Mouse (Mus musculus): ENCODE measurements around the gene Tlr13. TPM values are rescaled to one million over a fixed set of nuclear protein-coding genes. Genes with fewer than 3 reads are reported as not detected.

The Tlr13 gene
- not detected in 2 replicates for total RNA-seq (2014; fragmentation: Nextera tagmentation)
- 0.50 and 0.99 TPM in 2 replicates for total RNA-seq (2017)

- no peak for ATAC-seq (replicated peaks; ENCODE audit: low FRiP score, low TSS enrichment, poor library complexity, severe bottlenecking)
These were observed at the start of gene Tlr13 for GRCm38 (mm10) chrX:106142936-106143335. Gene Tlr13, plus strand, starts transcription at chrX:106143204.

- 0 out of 2 replicates have a peak, but pooled peaks have one; percentile 55 for ATAC-seq (replicated peaks; ENCODE audit: low FRiP score, low TSS enrichment, poor library complexity, severe bottlenecking)
These were observed 37.5 kb upstream of the Tlr13 start for GRCm38 (mm10) chrX:106105464-106105863.

- ATAC-seq (replicated peaks; ENCODE audit: low FRiP score, low TSS enrichment, poor library complexity, severe bottlenecking) = no peak
These were observed 29.1 kb upstream of the Tlr13 start for GRCm38 (mm10) chrX:106113881-106114280.

- ATAC-seq (replicated peaks; ENCODE audit: low FRiP score, low TSS enrichment, poor library complexity, severe bottlenecking) = no peak
These were observed 28.3 kb upstream of the Tlr13 start for GRCm38 (mm10) chrX:106114674-106115073.

- no peak for ATAC-seq (replicated peaks; ENCODE audit: low FRiP score, low TSS enrichment, poor library complexity, severe bottlenecking)
These were observed 20.2 kb upstream of the Tlr13 start for GRCm38 (mm10) chrX:106122823-106123222.

- no peak for ATAC-seq (replicated peaks; ENCODE audit: low FRiP score, low TSS enrichment, poor library complexity, severe bottlenecking)
These were observed 14.7 kb upstream of the Tlr13 start for GRCm38 (mm10) chrX:106128283-106128682.

- no peak for ATAC-seq (replicated peaks; ENCODE audit: low FRiP score, low TSS enrichment, poor library complexity, severe bottlenecking)
These were observed 13.1 kb upstream of the Tlr13 start for GRCm38 (mm10) chrX:106129877-106130276.

GRCm38 (mm10) chrX:106134916-106135315, 8.1 kb upstream of the Tlr13 start:
- no peak for ATAC-seq (replicated peaks; ENCODE audit: low FRiP score, low TSS enrichment, poor library complexity, severe bottlenecking)

GRCm38 (mm10) chrX:106135484-106135883, 7.5 kb upstream of the Tlr13 start:
- ATAC-seq (replicated peaks; ENCODE audit: low FRiP score, low TSS enrichment, poor library complexity, severe bottlenecking) = no peak

GRCm38 (mm10) chrX:106135916-106136575, 7.0 kb upstream of the Tlr13 start:
- peak; percentile 59 for ATAC-seq (replicated peaks; ENCODE audit: low FRiP score, low TSS enrichment, poor library complexity, severe bottlenecking)

- no peak for ATAC-seq (replicated peaks; ENCODE audit: low FRiP score, low TSS enrichment, poor library complexity, severe bottlenecking)
These were observed 3.5 kb upstream of the Tlr13 start for GRCm38 (mm10) chrX:106139309-106140070.

- no peak for ATAC-seq (replicated peaks; ENCODE audit: low FRiP score, low TSS enrichment, poor library complexity, severe bottlenecking)
These were observed 5.2 kb downstream of the Tlr13 start for GRCm38 (mm10) chrX:106148185-106148584.

GRCm38 (mm10) chrX:106149460-106149859, 6.5 kb downstream of the Tlr13 start:
- ATAC-seq (replicated peaks; ENCODE audit: low FRiP score, low TSS enrichment, poor library complexity, severe bottlenecking) = no peak

GRCm38 (mm10) chrX:106154180-106154586, 11.2 kb downstream of the Tlr13 start:
- peak; percentile 96 for ATAC-seq (replicated peaks; ENCODE audit: low FRiP score, low TSS enrichment, poor library complexity, severe bottlenecking)

- no peak for ATAC-seq (replicated peaks; ENCODE audit: low FRiP score, low TSS enrichment, poor library complexity, severe bottlenecking)
These were observed 12.9 kb downstream of the Tlr13 start for GRCm38 (mm10) chrX:106155892-106156291.

- peak; percentile 74 for ATAC-seq (replicated peaks; ENCODE audit: low FRiP score, low TSS enrichment, poor library complexity, severe bottlenecking)
These were observed 21.0 kb downstream of the Tlr13 start for GRCm38 (mm10) chrX:106163995-106164394.

GRCm38 (mm10) chrX:106164555-106164954, 21.6 kb downstream of the Tlr13 start:
- ATAC-seq (replicated peaks; ENCODE audit: low FRiP score, low TSS enrichment, poor library complexity, severe bottlenecking) = no peak

GRCm38 (mm10) chrX:106165089-106165488, 22.1 kb downstream of the Tlr13 start:
- peak; percentile 85 for ATAC-seq (replicated peaks; ENCODE audit: low FRiP score, low TSS enrichment, poor library complexity, severe bottlenecking)

GRCm38 (mm10) chrX:106171106-106171852, 28.3 kb downstream of the Tlr13 start:
- peak; percentile 97 for ATAC-seq (replicated peaks; ENCODE audit: low FRiP score, low TSS enrichment, poor library complexity, severe bottlenecking)

GRCm38 (mm10) chrX:106171853-106172154, 28.8 kb downstream of the Tlr13 start:
- no peak for ATAC-seq (replicated peaks; ENCODE audit: low FRiP score, low TSS enrichment, poor library complexity, severe bottlenecking)

Measured in megakaryocyte-erythroid progenitor cell, adult 5-6 weeks (primary cell).